Mouse (Mus musculus) liver, adult 2 months (tissue): Measurements from ENCODE around the gene Sit1.

Experiments used
- CTCF ChIP-seq: fragments of 200-500 bp; IDR thresholded peaks from 2 replicates; pipeline ENCODE4 v1.5.1; 2011; ENCODE audit warnings: low read depth, low read length, control low read depth
- POLR2A ChIP-seq: fragments of 200-500 bp; IDR thresholded peaks from 2 replicates; pipeline ENCODE4 v1.6.1; 2011; ENCODE audit warnings: low read length, control low read depth; ENCODE audit not compliant: insufficient read depth; ENCODE audit errors: extremely low read depth

- TF ChIP-seq POLR2A (no peak), CTCF (no peak)
Observed at GRCm38 (mm10) chr4:43443511-43443910, 40.0 kb downstream of the Sit1 start.
